Mouse (Mus musculus) adrenal gland, adult (tissue): ENCODE data around the gene Rwdd2b.

Experiments used
- DNase-seq, 2 experiments: peaks; one replicate each; pipeline ENCODE4 v3.0.0; 2022 to 2023; ENCODE audit warnings: low spot score in 1 of 2; ENCODE audit not compliant: inconsistent age in 2 of 2

Gene Rwdd2b

GRCm38 (mm10) chr16:87440184-87440686 is at the start of gene Rwdd2b:
TSS of gene Rwdd2b (minus strand) at chr16:87440573.
- peak; percentile 95 to 98 for DNase-seq

- no peak for DNase-seq
Observed at GRCm38 (mm10) chr16:87488605-87489004, 48.2 kb upstream of the Rwdd2b start.

DNA sequence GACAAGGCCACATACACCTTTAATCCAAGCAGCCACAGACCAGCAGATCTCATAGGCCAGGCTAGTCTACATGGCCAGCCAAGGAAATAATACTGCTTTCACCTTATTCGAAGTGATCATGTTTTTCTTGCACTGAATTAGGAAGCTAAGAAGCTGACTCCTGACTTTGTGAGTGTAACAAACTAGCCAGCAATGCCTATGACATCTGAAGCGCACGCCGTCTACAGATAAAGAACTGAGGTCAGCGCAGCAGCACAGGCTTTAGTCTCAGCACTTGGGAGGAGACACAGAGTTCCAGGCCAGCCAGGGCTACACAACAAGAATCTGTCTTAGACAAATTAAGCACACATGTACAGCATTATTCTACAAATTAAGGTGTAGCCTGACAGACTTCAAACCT is 46.4 kb upstream of the Rwdd2b start:
- DNase-seq: no peak

DNA sequence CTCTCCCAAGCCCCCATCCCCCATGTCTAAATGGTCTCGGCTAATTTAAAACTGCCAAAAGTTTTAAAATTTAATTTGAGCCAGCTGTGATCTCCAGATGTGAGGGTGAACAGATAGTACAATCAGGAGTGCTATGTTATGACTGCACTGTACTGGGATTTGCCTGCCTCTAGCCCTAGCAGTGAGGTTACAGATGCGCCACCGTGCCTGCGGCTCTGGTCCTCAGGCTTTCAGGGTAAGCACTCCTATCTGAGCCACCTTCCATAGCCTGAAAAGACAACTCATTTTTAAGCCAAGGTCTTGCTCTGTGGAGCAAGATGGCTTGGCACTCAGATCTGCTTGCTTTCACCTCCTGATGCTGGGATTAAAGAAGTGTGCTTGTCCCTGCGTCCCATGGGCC is 44.0 kb upstream of the Rwdd2b start:
- DNase-seq: no peak

- DNase-seq: no peak
Observed at GRCm38 (mm10) chr16:87470579-87470978, 30.2 kb upstream of the Rwdd2b start.

DNA sequence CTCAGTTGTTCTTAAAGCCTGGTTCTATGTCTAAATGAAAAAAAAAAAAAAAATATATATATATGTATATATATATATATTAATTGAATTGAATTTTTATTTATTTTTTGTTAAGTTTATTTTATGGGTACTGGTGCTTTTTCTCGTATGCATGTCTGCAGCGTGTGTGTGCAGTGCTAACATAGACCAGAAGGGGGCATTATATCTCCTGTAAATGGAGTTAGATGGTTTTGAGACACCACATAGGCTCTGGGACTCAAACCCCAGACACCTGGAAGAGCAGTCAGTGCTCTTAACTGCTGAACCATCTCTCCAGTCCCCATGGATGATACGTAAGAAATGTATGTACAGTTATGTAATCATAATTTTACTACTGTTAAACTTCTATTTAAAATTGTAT is 18.4 kb upstream of the Rwdd2b start:
- DNase-seq: no peak

GRCm38 (mm10) chr16:87455180-87455611 is 14.8 kb upstream of the Rwdd2b start:
- DNase-seq: peak in 1 of 2 experiments; percentile 83

DNA sequence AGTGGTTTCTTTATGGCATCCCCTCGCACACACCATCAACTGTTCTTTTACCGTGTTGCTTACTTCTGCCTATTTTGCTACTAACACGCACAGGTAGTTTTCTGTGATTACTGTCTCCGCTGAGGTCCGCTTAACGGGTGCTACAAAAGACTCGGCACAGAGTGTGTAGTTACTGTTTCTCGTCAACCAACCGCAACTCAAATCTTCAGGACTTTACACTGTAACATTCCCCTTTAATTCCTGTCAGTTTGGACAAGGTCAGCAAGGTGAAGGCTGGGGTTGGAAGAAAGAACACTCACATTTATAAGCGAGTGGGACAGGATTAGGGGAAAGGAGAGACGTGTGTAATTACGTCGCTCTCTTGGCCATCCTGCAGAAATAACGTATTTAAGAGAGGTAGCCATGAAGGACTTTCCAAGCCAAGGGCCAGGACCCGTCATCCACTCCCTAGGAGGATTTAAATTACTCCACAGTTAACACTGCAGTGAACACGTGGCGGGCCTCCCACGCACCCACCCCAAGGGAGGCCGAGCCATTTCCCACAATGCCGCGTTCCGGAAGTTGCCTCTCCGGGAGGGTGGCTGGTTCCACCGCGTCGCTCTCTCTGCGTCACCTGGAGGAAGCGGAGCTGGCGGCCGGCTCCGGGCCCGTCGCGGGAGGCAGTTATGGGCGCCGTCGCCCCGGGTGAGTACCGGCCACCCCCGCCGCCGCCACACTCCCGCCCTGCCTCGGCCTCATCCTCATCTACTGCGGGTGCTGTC is 14.2 kb upstream of the Rwdd2b start, which contains the start of gene Usp16:
Usp16 (plus strand) TSS at position 285 of the 761 bp plus-strand sequence.
- peak; percentile 95 to 98 for DNase-seq

DNA sequence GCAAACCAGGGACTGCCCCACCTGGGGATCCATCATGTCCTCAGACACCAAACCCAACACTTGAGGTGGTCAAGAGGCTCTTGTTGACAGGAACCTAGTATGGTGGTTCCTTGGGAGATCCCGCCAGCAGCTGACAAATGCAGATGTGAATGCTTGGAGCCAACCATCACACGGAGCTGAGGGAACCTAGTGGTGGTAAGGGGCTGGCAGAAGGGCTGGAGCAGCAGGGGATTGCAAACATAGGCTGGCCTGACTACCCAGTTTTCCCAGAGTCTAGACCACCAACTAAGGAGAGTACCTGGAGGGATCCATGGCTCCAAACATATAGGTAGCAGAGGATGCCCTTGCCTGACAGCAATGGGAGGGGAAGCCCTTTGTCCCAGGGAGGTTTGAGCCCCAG is 12.9 kb upstream of the Rwdd2b start:
- DNase-seq: no peak

DNA sequence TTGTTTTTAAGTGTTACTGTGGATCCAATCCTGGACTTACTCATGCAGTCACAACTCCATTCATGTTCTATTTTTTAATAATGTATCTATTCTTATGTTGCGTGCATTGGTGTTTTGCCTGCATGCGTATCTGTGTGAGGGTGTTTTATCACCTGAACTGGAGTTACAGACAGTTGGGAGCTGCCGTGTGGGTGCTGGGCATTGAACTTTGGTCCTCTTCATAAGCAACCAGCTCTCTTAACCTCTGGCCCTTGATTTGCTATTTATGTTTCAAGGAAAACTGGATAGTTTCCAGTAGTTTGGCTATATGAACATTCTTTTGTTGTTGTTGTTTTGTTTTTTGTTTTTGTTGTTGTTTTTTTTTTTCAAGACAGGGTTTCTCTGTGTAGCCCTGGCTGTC is 5.2 kb upstream of the Rwdd2b start:
- no peak for DNase-seq

- no peak for DNase-seq
Observed at GRCm38 (mm10) chr16:87445110-87445509, 4.7 kb upstream of the Rwdd2b start.

DNA sequence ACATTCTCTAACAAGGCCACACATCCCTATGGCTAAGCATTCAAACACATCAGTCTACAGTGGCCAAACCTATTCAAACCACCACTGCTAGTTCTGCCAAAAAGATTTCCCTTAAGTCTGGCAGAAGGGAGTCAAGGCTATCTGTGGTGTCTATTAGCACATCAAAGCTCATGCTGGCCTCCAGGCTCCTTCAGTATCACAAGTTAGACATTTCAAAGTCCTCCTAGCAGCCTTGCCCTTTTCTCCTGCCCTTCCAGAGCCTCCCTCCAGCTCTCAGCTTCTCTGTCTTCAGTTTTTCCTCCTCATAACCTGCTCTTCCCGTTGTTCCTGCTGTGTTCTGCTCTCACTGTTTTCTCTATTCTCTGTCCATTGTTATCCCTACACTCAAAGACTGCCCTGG is 3.7 kb upstream of the Rwdd2b start:
- DNase-seq: peak in 1 of 2 experiments; percentile 66

- DNase-seq: no peak
Observed at GRCm38 (mm10) chr16:87443245-87443644, 2.9 kb upstream of the Rwdd2b start.

- no peak for DNase-seq
Observed at GRCm38 (mm10) chr16:87442291-87442690, 1.9 kb upstream of the Rwdd2b start.

- peak in 1 of 2 experiments; percentile 68 for DNase-seq
Observed at GRCm38 (mm10) chr16:87441089-87441488, 716 bp upstream of the Rwdd2b start.

- no peak for DNase-seq
Observed at GRCm38 (mm10) chr16:87438697-87439096, 1.7 kb downstream of the Rwdd2b start.

- no peak for DNase-seq
Observed at GRCm38 (mm10) chr16:87437096-87437495, 3.3 kb downstream of the Rwdd2b start.

- DNase-seq: no peak
Observed at GRCm38 (mm10) chr16:87435411-87436205, 4.8 kb downstream of the Rwdd2b start.

- DNase-seq: no peak
Observed at GRCm38 (mm10) chr16:87434946-87435345, 5.4 kb downstream of the Rwdd2b start.

DNA sequence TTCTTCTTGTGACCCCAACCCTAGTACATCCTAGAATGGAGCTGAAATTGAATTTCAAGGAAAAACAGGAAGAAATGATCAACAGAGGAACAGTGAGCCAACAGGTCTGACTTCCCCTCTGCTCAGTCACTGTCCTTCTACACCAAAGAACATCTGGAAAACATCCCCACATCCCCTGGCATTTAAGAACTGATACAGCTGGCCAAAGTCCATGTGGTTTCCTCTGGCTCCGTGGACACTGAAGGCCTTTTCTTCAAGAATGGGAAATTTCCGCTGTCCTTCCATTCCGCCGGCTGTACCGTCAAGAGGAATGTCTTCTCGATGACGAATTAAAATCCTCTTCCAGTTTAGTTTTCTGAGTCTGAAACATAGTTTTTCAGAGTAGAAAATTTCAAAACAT is 6.1 kb downstream of the Rwdd2b start:
- no peak for DNase-seq

- DNase-seq: peak; percentile 98 to 99
Observed at GRCm38 (mm10) chr16:87432033-87432814, 8.1 kb downstream of the Rwdd2b start, which contains the start of gene Ltn1. TSS of gene Ltn1 (minus strand) at chr16:87432612.
